Mouse (Mus musculus) kidney, postnatal 0 days (tissue): ENCODE data around the gene Kcnk7. TPM values are rescaled to one million over a fixed set of nuclear protein-coding genes. Genes with fewer than 3 reads are reported as not detected.

ENCODE experiments used
- ATAC-seq: fragments of 200-750 bp; cut with Nextera tagmentation; replicated peaks from 2 replicates; pipeline ENCODE4 v1.8.0; 2017; ENCODE audit warnings: low read depth, moderate number of reproducible peaks, moderate TSS enrichment, moderate library complexity; ENCODE audit not compliant: low FRiP score
- DNase-seq: peaks from one replicate; pipeline ENCODE4 v3.0.0-alpha.2; 2016; ENCODE audit warnings: low spot score
- H3K27ac ChIP-seq: fragments of 300-500 bp; sonication (generic); 2 replicates; pipeline ENCODE4 v1.5.1; 2014; ENCODE audit warnings: mild to moderate bottlenecking
- H3K27me3 ChIP-seq: fragments of 300-500 bp; sonication (generic); 2 replicates; pipeline ENCODE4 v1.6.1; 2014; ENCODE audit warnings: low read length, mixed read lengths; ENCODE audit not compliant: insufficient read depth
- H3K36me3 ChIP-seq: fragments of 300-500 bp; sonication (generic); 2 replicates; pipeline ENCODE4 v1.6.1; 2014; ENCODE audit warnings: low read length, mixed read lengths; ENCODE audit not compliant: insufficient read depth
- H3K4me1 ChIP-seq: fragments of 300-500 bp; sonication (generic); replicated peaks from 2 replicates; pipeline ENCODE4 v1.6.1; 2014; ENCODE audit warnings: antibody characterized with exemption, low read length, mixed read lengths; ENCODE audit not compliant: insufficient read depth
- H3K4me2 ChIP-seq: fragments of 300-500 bp; sonication (generic); 2 replicates; pipeline ENCODE4 v1.6.1; 2014; ENCODE audit warnings: mild to moderate bottlenecking, low read length, moderate library complexity, mixed read lengths
- H3K4me3 ChIP-seq: fragments of 300-500 bp; sonication (generic); replicated peaks from 2 replicates; pipeline ENCODE4 v1.5.1; 2014; ENCODE audit warnings: low read depth, low read length
- H3K9ac ChIP-seq: fragments of 300-500 bp; sonication (generic); 2 replicates; pipeline ENCODE4 v1.6.1; 2014; ENCODE audit warnings: low read depth, low read length
- H3K9me3 ChIP-seq: fragments of 300-500 bp; sonication (generic); replicated peaks from 2 replicates; pipeline ENCODE4 v1.6.1; 2016; ENCODE audit warnings: low read length, inconsistent platforms, mixed read lengths
- CTCF ChIP-seq: IDR thresholded peaks from 2 replicates; pipeline ENCODE4 v1.5.1; 2016; ENCODE audit warnings: antibody characterized with exemption, low read depth, mild to moderate bottlenecking, moderate library complexity
- WGBS: fragments of 180-500 bp; shearing (Covaris S2); extraction: QIAGEN DNeasy Blood & Tissue Kit; methylation state at CpG from one replicate; pipeline ENCODE4 v1.1.7; 2014; 5-methylcytosine and 5-hydroxymethylcytosine counted together
- polyA plus RNA-seq: library from polyadenylated mRNA; unstranded; fragments of >200 nt; fragmentation: Nextera tagmentation; extraction: Ambion mirVana; gene quantifications from 2 replicates; pipeline ENCODE4 v1.2.1, GENCODE M21; 2015

Kcnk7 gene
- polyA plus RNA-seq = 0.32 and 0.33 TPM in 2 replicates

DNA sequence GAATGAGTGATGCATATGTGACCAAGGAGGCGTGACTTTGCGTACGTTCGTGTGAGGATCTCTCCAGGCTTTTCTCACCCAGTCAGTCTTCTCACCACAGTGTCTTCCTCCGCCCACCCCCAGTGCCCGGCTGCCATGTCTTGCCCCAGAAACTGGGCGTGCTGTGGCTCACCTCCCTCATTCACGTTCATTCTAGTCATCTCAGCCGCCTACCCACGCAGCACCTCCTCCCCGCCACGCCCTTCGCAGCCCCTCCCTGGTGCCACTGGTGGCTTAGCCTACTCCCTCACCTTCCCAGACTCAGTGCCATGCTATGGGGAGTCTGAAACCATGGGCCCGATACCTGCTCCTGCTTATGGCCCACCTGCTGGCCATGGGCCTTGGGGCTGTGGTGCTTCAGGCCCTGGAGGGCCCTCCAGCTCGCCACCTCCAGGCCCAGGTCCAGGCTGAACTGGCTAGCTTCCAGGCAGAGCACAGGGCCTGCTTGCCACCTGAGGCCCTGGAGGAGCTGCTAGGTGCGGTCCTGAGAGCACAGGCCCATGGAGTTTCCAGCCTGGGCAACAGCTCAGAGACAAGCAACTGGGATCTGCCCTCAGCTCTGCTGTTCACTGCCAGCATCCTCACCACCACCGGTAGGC, at the start of gene Kcnk7:
Gene Kcnk7 (plus strand): TSS at position 205 of the 638 bp plus-strand sequence.
- WGBS = 71% methylated on average over 17 of the region's 17 CpGs
- peaks cover 34% of the 10 kb centered on the region for H3K36me3 ChIP-seq

GRCm38 (mm10) chr19:5654720-5655298, 49.4 kb upstream of the Kcnk7 start:
- Histone ChIP-seq H3K9ac (peak overlapping the region; percentile 44; the same call in 1 of the 2 replicates), H3K27me3 (no peaks in the 10 kb centered on the region), H3K36me3 (peaks cover 16% of the 10 kb centered on the region; the same call in 1 of the 2 replicates), H3K4me3 (peak overlapping the region; percentile 36), H3K4me2 (peak overlapping the region; percentile 65), H3K27ac (no peak overlapping the region), H3K4me1 (peaks cover 9% of the 10 kb centered on the region; the same call in 1 of the 2 replicates), H3K9me3 (no peaks in the 10 kb centered on the region)
- whole genome bisulfite sequencing = 26% methylated on average over 43 of the region's 43 CpGs
- no peak for DNase-seq
- no peak for TF ChIP-seq CTCF
- 0 out of 2 replicates have a peak, but pooled peaks have one; percentile 10 for ATAC-seq

More for the DNA sequence above, at the start of gene Kcnk7:
- Histone ChIP-seq H3K27me3 (no peaks in the 10 kb centered on the region), H3K4me3 (no peak within 1 kb of the TSS), H3K4me1 (0 out of 2 replicates have a peak, but pooled peaks cover 6% of the 10 kb centered on the region), H3K27ac (peak within 1 kb of the TSS; percentile 33), H3K9ac (no peak within 1 kb of the TSS), H3K9me3 (no peaks in the 10 kb centered on the region), H3K4me2 (no peak within 1 kb of the TSS)
- DNase-seq (no peak), ATAC-seq (no peak)
- TF ChIP-seq CTCF = no peak

- no peaks in the 10 kb centered on the region for H3K9me3 ChIP-seq
Measured at GRCm38 (mm10) chr19:5660942-5661751, 43.0 kb upstream of the Kcnk7 start.

GRCm38 (mm10) chr19:5662310-5662709, 41.9 kb upstream of the Kcnk7 start:
- 0 out of 2 replicates have a peak, but pooled peaks cover 4% of the 10 kb centered on the region for H3K4me1 ChIP-seq
- DNase-seq (no peak), ATAC-seq (no peak)
- H3K9ac ChIP-seq = 0 out of 2 replicates have a peak overlapping the region, but pooled peaks have one; percentile 29
- H3K36me3 ChIP-seq = peaks cover 14% of the 10 kb centered on the region; the same call in 1 of the 2 replicates
- no peaks in the 10 kb centered on the region for H3K9me3 ChIP-seq
- H3K27ac ChIP-seq = peak overlapping the region; percentile 84; the same call in 1 of the 2 replicates
- peak overlapping the region; percentile 55 for H3K4me2 ChIP-seq
- 68% methylated on average over 8 of the region's 8 CpGs for WGBS
- no peak for TF ChIP-seq CTCF
- H3K27me3 ChIP-seq = no peaks in the 10 kb centered on the region
- H3K4me3 ChIP-seq = peak overlapping the region; percentile 39; the same call in 1 of the 2 replicates

More at GRCm38 (mm10) chr19:5660942-5661751, 43.0 kb upstream of the Kcnk7 start:
- peaks cover 11% of the 10 kb centered on the region; the same call in 1 of the 2 replicates for H3K36me3 ChIP-seq
- peak overlapping the region; percentile 77 for H3K27ac ChIP-seq
- peak overlapping the region; percentile 55 for H3K4me2 ChIP-seq
- H3K9ac ChIP-seq = 0 out of 2 replicates have a peak overlapping the region, but pooled peaks have one; percentile 8
- H3K4me3 ChIP-seq = peak overlapping the region; percentile 18
- peak; percentile 22 for DNase-seq
- 81% methylated on average over 16 of the region's 16 CpGs for WGBS
- H3K4me1 ChIP-seq = 0 out of 2 replicates have a peak, but pooled peaks cover 4% of the 10 kb centered on the region
- no peak for ATAC-seq
- H3K27me3 ChIP-seq = no peaks in the 10 kb centered on the region
- no peak for TF ChIP-seq CTCF

GRCm38 (mm10) chr19:5662981-5663913, 40.9 kb upstream of the Kcnk7 start, which contains the start of gene Sipa1:
TSS of gene Sipa1 (minus strand) at chr19:5663707.
- H3K4me1 ChIP-seq = 0 out of 2 replicates have a peak, but pooled peaks cover 4% of the 10 kb centered on the region
- H3K9me3 ChIP-seq = no peaks in the 10 kb centered on the region
- H3K27me3 ChIP-seq = no peaks in the 10 kb centered on the region
- H3K27ac ChIP-seq = peak within 1 kb of the TSS; percentile 84
- DNase-seq = peak; percentile 95
- peak within 1 kb of the TSS; percentile 39 for H3K4me3 ChIP-seq
- peak; percentile 34 for TF ChIP-seq CTCF
- H3K36me3 ChIP-seq = peaks cover 21% of the 10 kb centered on the region; the same call in 1 of the 2 replicates
- H3K9ac ChIP-seq = peak within 1 kb of the TSS; percentile 54
- peak; percentile 86 for ATAC-seq
- WGBS = under 1% methylated on average over 32 of the region's 32 CpGs
- H3K4me2 ChIP-seq = peak within 1 kb of the TSS; percentile 55
